Mouse (Mus musculus) megakaryocyte, embryonic 14.5 days (primary cell): ENCODE measurements around the gene Daam2.

Source experiments
- FLI1 ChIP-seq: IDR thresholded peaks from 2 replicates; pipeline ENCODE4 v1.6.1; 2012; ENCODE audit warnings: low read length, inconsistent platforms, mixed read lengths
- GATA1 ChIP-seq: IDR thresholded peaks from 3 replicates; pipeline ENCODE4 v1.6.1; 2012; ENCODE audit warnings: mixed read lengths, low read length, inconsistent platforms, borderline replicate concordance

DNA sequence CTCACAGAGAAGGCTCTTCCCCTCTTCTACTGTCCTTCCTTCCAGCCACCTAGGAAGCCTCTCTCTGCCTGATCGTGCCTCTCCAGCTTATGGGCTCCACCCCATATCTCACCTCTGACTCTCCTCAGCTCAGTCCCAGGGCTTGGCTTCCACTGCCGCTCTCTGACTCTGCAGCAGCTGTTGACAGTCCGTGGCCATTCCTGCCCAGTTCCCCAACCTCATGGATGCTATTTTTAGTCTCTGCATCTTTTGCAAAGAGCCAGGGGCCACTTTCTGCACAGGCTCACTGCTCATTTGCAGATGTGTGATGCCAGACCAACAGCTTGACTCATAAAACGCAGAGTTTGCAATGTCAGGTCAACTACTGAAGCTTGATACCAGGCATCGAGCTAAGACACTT, 75.0 kb downstream of the Daam2 start:
- TF ChIP-seq GATA1 (no peak), FLI1 (no peak)
